Mouse (Mus musculus): ENCODE data around the gene Pkig.

Gene Pkig

DNA sequence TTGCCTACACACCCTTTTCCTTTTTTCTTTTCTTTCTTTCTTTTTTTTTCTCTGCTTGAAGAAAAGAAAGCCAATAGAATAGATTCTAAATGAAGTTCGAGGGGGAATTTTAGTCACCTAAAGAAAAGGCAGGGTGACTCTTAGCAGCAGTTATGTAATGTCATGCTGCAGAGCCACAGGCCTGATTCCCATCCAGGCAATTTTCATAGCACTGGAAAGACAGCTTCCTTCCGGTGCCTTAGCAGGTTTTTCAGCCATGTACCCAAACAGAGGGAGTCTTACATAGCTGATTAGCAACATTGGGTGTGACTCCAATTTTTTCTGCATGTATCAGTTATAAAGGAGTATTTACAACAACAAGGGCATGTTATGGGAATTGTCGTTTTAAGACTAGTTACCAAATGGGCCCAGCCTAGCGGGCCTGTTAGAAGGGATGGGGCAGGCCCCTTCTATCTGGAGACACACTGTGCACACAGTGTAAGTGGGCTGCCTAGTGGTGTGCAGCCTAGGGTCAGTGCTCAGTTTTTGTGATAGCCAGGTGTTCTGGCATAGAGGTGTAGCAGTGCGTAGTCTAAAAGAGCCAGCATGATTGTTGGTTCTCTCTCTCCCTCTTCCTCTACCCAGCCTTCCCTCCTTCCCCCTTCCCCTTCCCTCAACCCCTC, 45.5 kb downstream of the Pkig start:
- DNase-seq (ENCODE audit: low read depth in 2 of 2, low spot score in 2 of 2): no peak

DNA sequence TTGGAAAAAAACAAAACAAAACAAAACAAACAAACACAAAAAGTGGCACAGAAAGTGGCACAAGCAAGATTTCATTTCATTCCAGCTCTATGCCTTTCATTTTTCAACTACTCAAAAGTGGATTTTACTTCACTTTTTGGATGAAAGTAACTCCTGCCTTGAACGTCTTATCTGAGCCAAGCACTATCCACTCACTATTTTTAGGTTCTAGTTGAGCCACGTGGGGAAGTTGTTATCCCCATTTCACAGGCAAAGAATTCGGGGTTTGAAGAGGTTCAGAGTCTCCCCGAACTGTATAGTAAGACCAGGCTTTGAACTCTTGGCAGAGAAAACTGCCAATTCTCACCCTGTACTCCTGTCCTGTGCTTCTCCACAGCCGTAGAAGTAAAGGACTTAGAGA, 50.1 kb downstream of the Pkig start:
- DNase-seq (ENCODE audit: low read depth in 2 of 2, low spot score in 2 of 2): no peak

DNA sequence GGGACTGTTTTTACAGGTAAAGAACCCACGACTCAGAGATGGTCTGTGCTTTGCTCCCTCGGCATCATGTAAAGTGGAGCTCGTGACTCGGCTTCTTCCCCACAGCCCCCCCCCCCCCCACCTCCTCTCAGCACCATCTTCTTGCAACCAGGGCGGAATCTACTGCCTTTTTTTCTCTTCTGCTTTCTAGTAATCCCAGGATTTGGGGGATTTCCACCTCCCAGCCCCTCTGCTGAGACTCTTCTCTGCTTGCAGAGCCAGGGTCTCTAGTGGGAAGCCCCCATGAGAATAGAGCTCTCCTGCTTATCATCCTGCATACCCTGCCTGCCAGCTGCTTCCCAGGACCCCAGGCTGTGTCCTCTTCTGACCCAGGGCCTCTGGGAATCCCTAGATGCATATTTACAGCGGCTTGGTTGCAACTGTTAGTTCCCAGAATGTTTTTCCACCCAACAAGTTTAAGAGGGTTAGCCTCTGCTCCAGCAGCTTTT, 50.6 kb downstream of the Pkig start:
- no peak for DNase-seq (ENCODE audit: low read depth in 2 of 2, low spot score in 2 of 2)

GRCm38 (mm10) chr2:163710000-163710399, 51.8 kb downstream of the Pkig start:
- no peak for DNase-seq (ENCODE audit: low read depth in 2 of 2, low spot score in 2 of 2)

DNA sequence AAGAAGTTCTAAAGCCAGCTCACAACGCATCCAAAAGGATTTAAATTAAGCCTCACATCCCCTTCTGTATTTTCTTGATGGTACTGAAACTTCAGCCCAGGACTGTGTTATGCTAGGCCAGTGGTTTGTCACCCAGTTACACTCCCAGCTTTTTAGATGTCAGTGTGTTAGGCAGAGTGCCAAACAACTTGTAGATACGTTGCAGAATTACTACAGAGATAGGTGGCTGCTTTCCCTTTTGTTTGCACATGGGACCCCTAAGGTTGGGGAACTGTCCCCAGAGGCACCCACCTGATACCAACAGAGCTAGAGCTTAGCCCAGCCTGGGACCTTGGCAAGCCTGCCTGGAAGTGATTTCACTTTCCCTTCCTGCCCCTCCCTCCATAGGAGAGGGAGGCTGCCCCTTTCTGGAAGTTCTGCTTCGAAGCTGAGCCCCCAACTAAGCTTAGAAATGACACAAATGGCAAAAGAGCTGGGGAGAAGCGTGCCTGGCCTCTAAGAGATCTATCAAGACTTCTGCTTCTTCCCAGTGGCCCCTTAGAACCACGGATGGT, 52.5 kb downstream of the Pkig start:
- DNase-seq (ENCODE audit: low read depth in 2 of 2, low spot score in 2 of 2): no peak

DNA sequence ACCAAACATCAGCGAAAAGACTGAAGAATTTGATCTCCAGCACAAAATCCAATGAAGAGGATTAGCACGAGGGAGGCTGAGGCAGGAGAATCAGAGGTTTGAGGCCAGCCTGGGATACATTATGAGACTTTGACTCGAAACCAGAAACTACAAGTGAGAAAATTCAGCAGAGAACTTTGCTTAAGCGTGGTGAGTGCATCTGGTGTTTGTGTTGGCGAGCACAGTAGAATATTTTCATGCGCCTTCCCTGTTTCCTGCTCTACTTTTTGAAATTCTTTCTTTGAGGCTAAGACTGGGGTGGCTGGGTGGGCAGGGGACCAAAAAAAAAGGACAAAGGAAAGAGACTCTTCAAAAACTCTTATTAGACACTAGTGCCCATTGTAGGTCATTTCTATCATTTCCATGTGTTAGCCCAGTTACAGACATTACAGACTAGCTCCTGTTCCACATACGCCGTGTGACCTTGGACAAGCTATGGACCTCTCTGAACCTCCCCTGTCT, 53.2 kb downstream of the Pkig start:
- DNase-seq (ENCODE audit: low read depth in 2 of 2, low spot score in 2 of 2): no peak

DNA sequence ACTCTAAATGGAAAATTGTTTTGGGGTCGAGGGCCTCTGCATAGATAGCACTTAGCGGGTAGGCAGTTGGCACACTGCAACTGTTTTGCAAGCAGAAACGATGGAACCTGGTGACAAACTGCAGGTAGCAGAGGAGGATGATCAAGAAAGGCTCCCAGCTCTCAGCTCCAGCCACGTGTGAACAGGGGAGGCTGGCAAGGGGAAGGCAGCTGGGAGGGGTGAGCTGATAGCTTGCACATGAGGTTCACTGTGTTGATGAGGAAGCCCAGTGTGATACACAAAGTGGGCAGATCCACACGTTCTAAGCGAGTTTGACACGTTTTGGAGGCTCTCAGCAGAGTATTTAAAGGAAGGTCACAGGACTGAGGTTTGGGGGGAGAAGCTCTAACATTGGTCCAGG, 54.3 kb downstream of the Pkig start:
- DNase-seq (ENCODE audit: low read depth in 2 of 2, low spot score in 2 of 2): no peak

DNA sequence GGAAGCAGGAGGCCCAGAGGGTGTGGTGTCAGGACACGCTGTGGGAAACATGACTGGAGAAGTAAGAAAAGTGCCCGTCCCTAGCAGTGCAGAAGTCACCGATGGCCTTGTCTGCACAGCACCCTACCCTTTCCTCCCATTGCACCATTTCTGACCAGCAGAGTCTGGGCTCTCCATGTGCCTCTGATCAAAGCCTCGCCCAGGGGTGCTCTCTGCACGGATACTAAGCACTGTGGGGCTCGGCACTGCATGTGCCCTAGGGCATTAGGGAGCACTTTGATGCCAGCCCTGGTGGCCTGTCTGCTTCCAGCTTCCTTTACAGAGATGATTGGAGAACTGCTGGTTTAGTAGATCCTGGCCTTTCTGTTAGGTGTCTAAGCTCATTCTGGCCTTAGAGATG, 54.7 kb downstream of the Pkig start:
- DNase-seq (ENCODE audit: low read depth in 2 of 2, low spot score in 2 of 2): no peak

DNA sequence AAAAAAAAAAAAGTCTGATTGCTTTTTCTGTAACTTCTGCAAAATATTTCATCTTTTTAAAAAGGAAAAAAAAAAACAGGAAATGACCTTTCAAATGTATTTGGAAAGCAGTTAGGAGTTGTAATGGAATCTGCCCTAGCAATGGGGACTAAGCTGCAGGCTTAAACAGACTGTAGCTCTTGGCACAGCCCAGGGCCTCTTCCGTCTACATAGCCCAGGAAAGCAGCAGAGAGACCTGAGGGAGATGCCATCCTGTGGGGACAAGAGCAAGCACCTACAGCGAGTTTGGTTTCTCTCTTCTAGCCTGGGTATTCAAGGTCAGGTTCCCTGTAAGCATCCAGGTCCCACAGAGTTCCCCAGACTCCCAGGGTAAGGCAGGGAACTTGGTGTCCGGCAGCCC, 55.2 kb downstream of the Pkig start:
- DNase-seq (ENCODE audit: low read depth in 2 of 2, low spot score in 2 of 2): no peak

- no peak for DNase-seq (ENCODE audit: low read depth in 2 of 2, low spot score in 2 of 2)
Measured at GRCm38 (mm10) chr2:163716448-163716847, 58.3 kb downstream of the Pkig start.

- DNase-seq (ENCODE audit: low read depth in 2 of 2, low spot score in 2 of 2): no peak
Measured at GRCm38 (mm10) chr2:163716853-163717252, 58.7 kb downstream of the Pkig start.

DNA sequence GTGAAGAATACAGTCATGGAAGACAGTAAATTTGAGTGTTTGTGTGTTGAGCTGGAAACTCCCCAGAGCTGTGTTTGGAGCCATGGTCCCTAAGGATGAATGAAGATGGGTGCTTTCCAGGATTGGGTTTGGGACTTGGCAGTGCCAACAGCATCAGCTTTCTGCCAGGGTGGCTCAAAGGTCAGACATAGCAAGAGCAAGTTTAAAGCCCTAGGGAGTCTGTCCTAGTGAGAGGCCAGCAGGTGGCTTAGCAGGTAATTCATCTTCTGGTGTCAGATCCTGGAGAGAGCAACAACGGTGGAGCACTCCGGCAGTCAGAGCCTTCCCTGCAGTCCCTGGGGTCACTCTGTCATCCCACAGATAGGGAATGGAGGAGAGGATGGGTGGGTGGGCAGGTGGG, 60.3 kb downstream of the Pkig start:
- DNase-seq (ENCODE audit: low read depth in 2 of 2, low spot score in 2 of 2): no peak

- peak; percentile 73 to 83 for DNase-seq (ENCODE audit: low read depth in 2 of 2, low spot score in 2 of 2)
Measured at GRCm38 (mm10) chr2:163718951-163719603, 60.9 kb downstream of the Pkig start.

- DNase-seq (ENCODE audit: low read depth in 2 of 2, low spot score in 2 of 2): no peak
Measured at GRCm38 (mm10) chr2:163719616-163720015, 61.4 kb downstream of the Pkig start.

DNA sequence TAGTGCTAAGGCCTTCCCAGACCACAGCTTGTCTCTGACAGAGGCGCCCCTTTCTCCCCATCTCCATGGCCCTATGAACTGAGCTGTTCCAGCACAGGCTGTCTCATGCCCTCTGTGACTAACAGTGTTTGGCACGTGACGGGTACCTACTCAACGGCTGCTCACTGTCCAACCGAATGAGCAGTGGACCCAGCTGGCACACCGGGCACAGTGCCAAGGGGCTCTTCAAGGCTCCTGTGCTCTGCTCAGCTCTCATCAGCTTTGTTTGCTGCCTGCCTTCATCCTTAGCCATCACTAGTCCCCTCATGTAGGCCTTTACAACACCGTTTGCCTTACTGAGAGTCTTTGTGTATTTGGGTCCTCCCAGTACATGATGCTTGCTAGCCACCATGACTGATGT, 64.4 kb downstream of the Pkig start:
- no peak for DNase-seq (ENCODE audit: low read depth in 2 of 2, low spot score in 2 of 2)

DNA sequence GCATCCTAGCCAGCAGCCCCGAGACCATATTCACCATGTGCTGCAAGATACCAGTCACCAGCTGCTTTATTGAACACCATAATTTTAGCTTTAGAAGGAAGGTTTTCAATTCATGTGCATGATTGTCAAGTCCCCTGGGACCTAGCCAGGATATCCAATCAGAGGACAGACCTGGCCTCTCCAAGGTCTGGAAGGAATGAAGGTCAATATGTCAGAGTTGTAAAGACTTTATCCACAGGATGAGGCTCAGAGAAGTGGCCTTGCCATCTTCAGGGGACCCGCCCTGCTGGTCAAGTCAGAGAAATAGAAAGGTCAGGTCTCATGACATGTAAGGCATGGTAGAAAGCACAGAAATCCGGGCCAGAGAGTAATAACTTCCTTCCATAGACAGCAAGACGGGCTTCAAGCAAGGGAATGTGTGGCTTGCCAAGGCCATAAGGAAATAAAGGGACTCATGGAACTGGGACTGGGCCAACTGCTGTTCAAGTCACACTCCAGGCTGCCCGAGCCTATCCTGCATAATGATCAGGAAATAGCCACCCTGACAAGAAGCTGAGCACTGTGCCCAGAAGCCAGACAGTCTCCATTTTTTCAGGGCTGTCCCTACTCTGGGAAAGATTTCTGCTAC, 68.7 kb downstream of the Pkig start:
- DNase-seq (ENCODE audit: low read depth in 2 of 2, low spot score in 2 of 2): no peak

DNA sequence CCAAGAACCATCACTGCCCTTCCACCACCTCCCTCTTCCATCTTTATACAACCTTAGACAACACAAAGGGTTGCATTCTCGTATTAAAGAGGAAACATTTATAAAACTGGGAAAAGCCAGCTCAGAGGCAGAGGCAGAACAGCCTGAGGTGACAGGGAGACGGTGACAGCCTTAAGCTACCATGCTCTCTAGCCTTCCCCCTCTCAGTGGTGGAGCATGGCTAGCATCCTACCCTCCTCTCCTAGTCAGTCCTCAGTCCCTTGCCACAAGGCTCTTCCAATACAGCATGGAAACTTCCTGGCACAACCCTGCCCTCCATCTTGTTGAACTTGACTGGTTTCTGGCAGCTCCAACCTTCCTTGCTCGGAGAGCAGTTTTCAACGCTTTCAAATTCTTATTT, 70.1 kb downstream of the Pkig start:
- no peak for DNase-seq (ENCODE audit: low read depth in 2 of 2, low spot score in 2 of 2)

- no peak for DNase-seq (ENCODE audit: low read depth in 2 of 2, low spot score in 2 of 2)
Measured at GRCm38 (mm10) chr2:163732021-163732420, 73.8 kb downstream of the Pkig start.

GRCm38 (mm10) chr2:163735163-163735562, 77.0 kb downstream of the Pkig start:
- DNase-seq (ENCODE audit: low read depth in 2 of 2, low spot score in 2 of 2): no peak

DNA sequence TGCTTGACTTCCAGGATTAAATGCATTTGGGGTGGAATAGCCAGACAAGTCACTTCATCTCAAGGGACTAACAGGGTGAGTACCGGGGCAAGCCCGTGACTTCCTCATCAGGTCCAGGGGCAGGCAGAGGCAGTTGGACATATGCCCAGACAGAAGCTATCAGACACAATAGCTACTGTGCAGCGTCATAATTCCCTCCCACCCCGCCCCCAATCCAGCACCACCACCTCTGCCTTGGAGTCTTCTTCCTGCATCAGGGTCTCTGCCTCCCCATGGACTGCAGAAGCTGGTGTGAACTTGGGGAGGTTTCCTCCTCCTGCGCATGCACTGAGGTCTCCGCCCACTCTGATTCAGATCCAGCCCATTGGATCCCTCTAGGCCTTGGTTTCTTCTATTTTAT, 77.8 kb downstream of the Pkig start:
- DNase-seq (ENCODE audit: low read depth in 2 of 2, low spot score in 2 of 2): no peak

- DNase-seq (ENCODE audit: low read depth in 2 of 2, low spot score in 2 of 2): no peak
Measured at GRCm38 (mm10) chr2:163742656-163743055, 84.5 kb downstream of the Pkig start.

DNA sequence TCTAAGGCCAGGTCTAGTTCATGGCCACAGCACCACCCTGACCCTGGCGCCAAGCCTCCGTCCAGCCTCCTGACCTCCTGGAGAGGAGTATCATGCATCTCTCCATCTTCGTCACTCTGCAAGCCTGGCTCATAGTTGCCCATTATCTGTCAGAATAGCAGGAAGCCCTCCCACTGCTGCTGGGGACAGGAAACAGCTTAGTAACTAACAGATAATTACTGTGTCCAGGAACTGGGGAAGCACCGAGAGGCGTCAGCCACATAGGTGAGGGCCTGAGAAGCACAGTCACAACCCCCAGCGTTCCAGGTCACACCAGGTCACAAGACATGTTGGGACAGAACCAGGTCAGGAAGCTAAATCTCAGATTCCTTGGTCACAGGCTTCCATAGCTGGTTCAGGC, 85.2 kb downstream of the Pkig start:
- no peak for DNase-seq (ENCODE audit: low read depth in 2 of 2, low spot score in 2 of 2)
